Mouse (Mus musculus) midbrain, embryonic 14.5 days (tissue): ENCODE measurements at regions not wholly inside any gene's neighbourhood (a gene's known extent, or its start where the extent isn't known, plus 50 kb on each side); places are given as distances from the start of the nearest gene placed in this dataset.
A peak's percentile ranks its signal among the peaks of the same experiment; 100 is the strongest.

Experiments
- ATAC-seq: fragments of 200-750 bp; cut with Nextera tagmentation; 2 replicates; pipeline ENCODE4 v1.8.0; 2017; ENCODE audit warnings: moderate number of reproducible peaks, moderate library complexity; ENCODE audit not compliant: low FRiP score, low TSS enrichment
- DNase-seq: peaks from one replicate; pipeline ENCODE4 v3.0.0-alpha.2; 2015
- H3K27ac ChIP-seq: fragments of 300-500 bp; sonication (generic); replicated peaks from 2 replicates; pipeline ENCODE4 v1.5.1; 2014; ENCODE audit warnings: mild to moderate bottlenecking, low read depth, low read length, moderate library complexity
- H3K27me3 ChIP-seq: fragments of 300-500 bp; sonication (generic); 2 replicates; pipeline ENCODE4 v1.6.1; 2014; ENCODE audit warnings: low read length, control low read depth, mixed read lengths; ENCODE audit not compliant: control insufficient read depth, insufficient read depth
- H3K36me3 ChIP-seq: fragments of 300-500 bp; sonication (generic); 2 replicates; pipeline ENCODE4 v1.6.1; 2014; ENCODE audit warnings: low read length, control low read depth; ENCODE audit not compliant: control insufficient read depth, insufficient read depth
- H3K4me1 ChIP-seq: fragments of 300-500 bp; sonication (generic); 2 replicates; pipeline ENCODE4 v1.6.1; 2014; ENCODE audit warnings: mild to moderate bottlenecking, antibody characterized with exemption, low read length, control low read depth; ENCODE audit not compliant: control insufficient read depth, insufficient read depth
- H3K4me2 ChIP-seq: fragments of 300-500 bp; sonication (generic); 2 replicates; pipeline ENCODE4 v1.6.1; 2014; ENCODE audit warnings: mild to moderate bottlenecking, low read length, moderate library complexity
- H3K4me3 ChIP-seq: fragments of 300-500 bp; sonication (generic); replicated peaks from 2 replicates; pipeline ENCODE4 v1.5.1; 2014; ENCODE audit warnings: low read depth, low read length
- H3K9ac ChIP-seq: fragments of 300-500 bp; sonication (generic); replicated peaks from 2 replicates; pipeline ENCODE4 v1.6.1; 2014; ENCODE audit warnings: mild to moderate bottlenecking, low read length, moderate library complexity
- H3K9me3 ChIP-seq: fragments of 300-500 bp; sonication (generic); 2 replicates; pipeline ENCODE4 v1.6.1; 2016; ENCODE audit warnings: low read length, control low read depth, mixed read lengths; ENCODE audit not compliant: control insufficient read depth
- WGBS: fragments of 180-500 bp; shearing (Covaris S2); extraction: QIAGEN DNeasy Blood & Tissue Kit; methylation state at CpG from one replicate; pipeline ENCODE4 v1.1.7; 2014; 5-methylcytosine and 5-hydroxymethylcytosine counted together

- no peak overlapping the region for H3K4me3 ChIP-seq
- no peak for ATAC-seq
Measured at GRCm38 (mm10) chr8:92161002-92161401, 196.4 kb upstream of the Irx5 start.

GRCm38 (mm10) chr8:92158219-92158618, 199.2 kb upstream of the Irx5 start:
- ATAC-seq: no peak

More at GRCm38 (mm10) chr8:92161002-92161401, 196.4 kb upstream of the Irx5 start:
- Histone ChIP-seq H3K27ac (no peak overlapping the region), H3K9ac (no peak overlapping the region), H3K4me1 (peaks cover 8% of the 10 kb centered on the region; the same call in 1 of the 2 replicates), H3K4me2 (no peak overlapping the region), H3K36me3 (no peaks in the 10 kb centered on the region), H3K9me3 (no peaks in the 10 kb centered on the region), H3K27me3 (no peaks in the 10 kb centered on the region)
- WGBS: 49% methylated on average over 2 of the region's 2 CpGs
- no peak for DNase-seq

GRCm38 (mm10) chr8:92152478-92152877, 204.9 kb upstream of the Irx5 start:
- Histone ChIP-seq H3K9me3 (no peaks in the 10 kb centered on the region), H3K4me3 (no peak overlapping the region), H3K36me3 (no peaks in the 10 kb centered on the region), H3K27ac (no peak overlapping the region), H3K9ac (no peak overlapping the region), H3K27me3 (no peaks in the 10 kb centered on the region), H3K4me1 (no peaks in the 10 kb centered on the region), H3K4me2 (no peak overlapping the region)
- WGBS: 68% methylated on average over 5 of the region's 5 CpGs
- ATAC-seq (no peak), DNase-seq (no peak)

More at GRCm38 (mm10) chr8:92158219-92158618, 199.2 kb upstream of the Irx5 start:
- Histone ChIP-seq H3K9me3 (no peaks in the 10 kb centered on the region), H3K4me1 (peaks cover 8% of the 10 kb centered on the region; the same call in 1 of the 2 replicates), H3K9ac (no peak overlapping the region), H3K4me2 (no peak overlapping the region), H3K27me3 (no peaks in the 10 kb centered on the region), H3K27ac (no peak overlapping the region), H3K36me3 (no peaks in the 10 kb centered on the region), H3K4me3 (no peak overlapping the region)
- WGBS: 39% methylated on average over 10 of the region's 10 CpGs
- peak; percentile 33 for DNase-seq

- WGBS: 92% methylated on average over 3 of the region's 3 CpGs
- Histone ChIP-seq H3K36me3 (no peaks in the 10 kb centered on the region), H3K4me3 (no peak overlapping the region), H3K4me2 (no peak overlapping the region), H3K4me1 (no peaks in the 10 kb centered on the region), H3K27me3 (no peaks in the 10 kb centered on the region), H3K9ac (no peak overlapping the region), H3K9me3 (peaks cover 3% of the 10 kb centered on the region; the same call in 1 of the 2 replicates), H3K27ac (no peak overlapping the region)
- ATAC-seq (no peak), DNase-seq (no peak)
Measured at GRCm38 (mm10) chr8:92147672-92148071, 209.8 kb upstream of the Irx5 start.

- 19% methylated on average over 17 of the region's 17 CpGs for WGBS
- H3K4me1 ChIP-seq: peaks cover 16% of the 10 kb centered on the region
- DNase-seq: peak; percentile 50
- no peak for ATAC-seq
- peak overlapping the region; percentile 11; the same call in 1 of the 2 replicates for H3K4me2 ChIP-seq
- H3K4me3 ChIP-seq: no peak overlapping the region
- no peaks in the 10 kb centered on the region for H3K9me3 ChIP-seq
- 0 out of 2 replicates have a peak overlapping the region, but pooled peaks have one; percentile 21 for H3K27ac ChIP-seq
- no peak overlapping the region for H3K9ac ChIP-seq
- no peaks in the 10 kb centered on the region for H3K36me3 ChIP-seq
- H3K27me3 ChIP-seq: no peaks in the 10 kb centered on the region
Measured at GRCm38 (mm10) chr8:92137091-92137882, 220.1 kb upstream of the Irx5 start.

GRCm38 (mm10) chr8:92136413-92136812, 221.0 kb upstream of the Irx5 start:
- Histone ChIP-seq H3K9ac (no peak overlapping the region), H3K4me1 (peaks cover 16% of the 10 kb centered on the region), H3K4me3 (no peak overlapping the region), H3K4me2 (no peak overlapping the region), H3K27ac (no peak overlapping the region), H3K36me3 (no peaks in the 10 kb centered on the region), H3K27me3 (no peaks in the 10 kb centered on the region), H3K9me3 (no peaks in the 10 kb centered on the region)
- 12% methylated on average over 13 of the region's 13 CpGs for WGBS
- DNase-seq (no peak), ATAC-seq (no peak)

GRCm38 (mm10) chr8:92134434-92134833, 223.0 kb upstream of the Irx5 start:
- Histone ChIP-seq H3K27me3 (no peaks in the 10 kb centered on the region), H3K36me3 (no peaks in the 10 kb centered on the region), H3K4me2 (no peak overlapping the region), H3K4me3 (no peak overlapping the region), H3K4me1 (peaks cover 16% of the 10 kb centered on the region), H3K9me3 (no peaks in the 10 kb centered on the region), H3K9ac (no peak overlapping the region), H3K27ac (peak overlapping the region; percentile 39; the same call in 1 of the 2 replicates)
- 3% methylated on average over 5 of the region's 5 CpGs for WGBS
- DNase-seq (peak; percentile 64), ATAC-seq (peak; percentile 66; the same call in 1 of the 2 replicates)

- no peak overlapping the region; the same call in 1 of the 2 replicates for H3K9ac ChIP-seq
- H3K4me2 ChIP-seq: peak overlapping the region; percentile 27; the same call in 1 of the 2 replicates
- WGBS: 4% methylated on average over 24 of the region's 24 CpGs
- DNase-seq (peak; percentile 82), ATAC-seq (peak; percentile 90)
- H3K4me3 ChIP-seq: no peak overlapping the region
- peaks cover 16% of the 10 kb centered on the region for H3K4me1 ChIP-seq
- no peaks in the 10 kb centered on the region for H3K36me3 ChIP-seq
- no peaks in the 10 kb centered on the region; the same call in 1 of the 2 replicates for H3K27me3 ChIP-seq
- peak overlapping the region; percentile 39 for H3K27ac ChIP-seq
- no peaks in the 10 kb centered on the region for H3K9me3 ChIP-seq
Measured at GRCm38 (mm10) chr8:92133484-92134406, 223.7 kb upstream of the Irx5 start.
